In the genomic region with DNA sequence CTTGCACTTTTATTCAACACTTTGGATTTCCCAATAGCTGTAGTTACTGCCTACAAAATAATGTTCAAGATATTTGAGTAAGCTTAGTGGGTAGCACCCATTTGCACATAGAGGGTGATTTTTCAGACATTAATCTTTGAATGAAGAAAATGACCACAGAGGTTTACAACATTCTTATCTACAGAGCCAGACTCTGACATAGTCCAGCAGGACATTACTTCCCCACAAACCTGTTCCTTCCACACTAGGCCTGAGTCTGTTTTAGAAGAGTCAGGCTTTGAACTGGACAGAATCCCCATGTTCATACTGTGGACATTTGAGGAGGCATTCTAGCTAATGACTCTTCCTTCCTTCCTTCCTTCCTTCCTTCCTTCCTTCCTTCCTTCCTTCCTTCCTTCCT, we compare ENCODE assay signal across 27 mouse cellular contexts.
"Had no signal": no experiment of that assay in that cellular context is flagged by ENCODE, and none has a peak within 500 bp of the region (broad histone marks: within the 10 kb centered on the region; RNA-seq: fewer than 3 reads in every experiment).

No protein-coding gene starts in this region.

- H3K27ac ChIP-seq: gastrocnemius, adult 2 months; heart, adult 2 months; heart, embryonic 13.5 days; heart, embryonic 15.5 days; hindbrain, embryonic 10.5 days; hindbrain, embryonic 12.5 days; hindbrain, embryonic 14.5 days; intestine, embryonic 15.5 days; layer of hippocampus, adult 2 months; limb, embryonic 13.5 days; limb, embryonic 15.5 days had no signal

- H3K27me3 ChIP-seq: heart, embryonic 13.5 days; heart, embryonic 15.5 days; hindbrain, embryonic 12.5 days; intestine, embryonic 15.5 days; limb, embryonic 13.5 days; limb, embryonic 15.5 days had no signal

- H3K4me2 ChIP-seq: heart, embryonic 11.5 days; heart, embryonic 13.5 days; heart, embryonic 15.5 days; hindbrain, embryonic 12.5 days; hindbrain, embryonic 14.5 days; intestine, embryonic 15.5 days; limb, embryonic 13.5 days; limb, embryonic 15.5 days had no signal

- H3K9ac ChIP-seq: heart, embryonic 13.5 days; heart, embryonic 15.5 days; hindbrain, embryonic 12.5 days; hindbrain, embryonic 14.5 days; intestine, embryonic 15.5 days; limb, embryonic 13.5 days; limb, embryonic 15.5 days had no signal

- H3K9me3 ChIP-seq: heart, embryonic 13.5 days; heart, embryonic 15.5 days; hindbrain, embryonic 10.5 days; hindbrain, embryonic 12.5 days; intestine, embryonic 15.5 days; limb, embryonic 13.5 days; limb, embryonic 15.5 days had no signal

- H3K36me3 ChIP-seq: heart, embryonic 13.5 days; heart, embryonic 15.5 days; hindbrain, embryonic 10.5 days; hindbrain, embryonic 12.5 days; intestine, embryonic 15.5 days; limb, embryonic 13.5 days; limb, embryonic 15.5 days had no signal

- ATAC-seq: hindbrain, embryonic 16.5 days; inflammation-experienced regulatory T-cells, adult 6 months; intestine, embryonic 15.5 days; intestine, postnatal 0 days had no signal

- H3K4me1 ChIP-seq: hindbrain, embryonic 10.5 days; hindbrain, embryonic 12.5 days; intestine, embryonic 15.5 days; limb, embryonic 13.5 days; limb, embryonic 15.5 days had no signal

- H3K4me3 ChIP-seq: gastrocnemius, adult 2 months; heart, adult 2 months; heart, embryonic 13.5 days; heart, embryonic 15.5 days; hindbrain, embryonic 10.5 days; hindbrain, embryonic 12.5 days; intestine, embryonic 15.5 days; layer of hippocampus, adult 2 months; limb, embryonic 13.5 days; limb, embryonic 15.5 days had no signal

- DNase-seq: gastrocnemius, adult 2 months; gastrocnemius, postnatal 10 days; gastrocnemius, postnatal 25 days; heart, adult 11 months; heart, adult 2 months; heart, postnatal 4 days; kidney, adult 18-20 months; kidney, adult 8-10 months; kidney, postnatal 10 days; kidney, postnatal 25 days; kidney, postnatal 4 days; layer of hippocampus, adult 9-11 months; layer of hippocampus, postnatal 36 days; left cerebral cortex, postnatal 4 days had no signal
